Mouse (Mus musculus) spleen, postnatal 14 days (tissue): ENCODE data around the gene Senp1.

Experiments used
- DNase-seq, 2 experiments: peaks; one replicate each; pipeline ENCODE4 v3.0.0; 2021 to 2022; ENCODE audit warnings: low spot score in 2 of 2

Gene Senp1

DNA sequence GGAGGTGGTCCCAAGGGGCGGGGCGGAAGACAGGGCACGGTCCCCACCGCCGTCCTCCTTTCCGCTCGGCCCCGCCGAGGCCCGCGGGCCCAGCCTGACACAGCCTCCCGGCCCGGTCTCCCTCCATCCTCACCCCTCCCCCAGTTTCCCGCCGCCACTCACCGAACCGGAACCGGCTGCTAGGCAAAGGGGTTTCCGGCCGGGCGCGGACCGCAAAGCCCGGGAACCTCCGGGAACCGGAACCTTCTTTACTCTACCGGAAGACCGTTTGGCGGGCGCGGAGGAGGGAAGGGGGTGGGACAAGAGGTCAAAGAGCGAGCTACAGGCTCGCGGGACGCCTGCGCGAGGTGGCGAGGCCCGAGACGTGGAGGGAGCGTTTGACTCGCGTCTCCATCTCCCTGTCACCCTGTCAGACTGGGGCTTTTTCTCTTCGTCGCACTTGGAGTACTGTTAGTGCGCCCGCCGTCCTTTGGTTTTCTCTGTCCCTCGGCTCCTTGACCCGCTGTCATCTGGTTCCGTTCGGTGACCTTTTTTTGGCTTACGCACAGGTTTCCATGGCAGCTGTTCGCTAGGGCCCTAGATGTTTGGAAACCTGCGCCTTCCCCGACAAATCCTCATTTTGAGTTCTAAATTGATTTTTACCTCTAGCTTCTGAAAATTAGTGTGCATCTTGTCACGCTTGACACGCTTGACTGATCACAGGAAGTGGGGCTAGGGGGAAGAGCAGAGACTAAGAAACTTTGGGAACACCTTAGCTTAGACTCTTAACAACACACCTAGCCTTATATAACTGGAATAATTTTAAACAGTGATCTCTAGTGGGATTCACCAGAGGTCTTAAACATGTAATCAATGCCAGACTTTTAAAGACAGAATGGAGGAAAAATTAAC lies at the start of gene Senp1:
TSS of gene Senp1 (minus strand) at position 624 of the 891 bp plus-strand sequence.
- DNase-seq, result peak; percentile 76 to 83

- no peak for DNase-seq
Measured at GRCm38 (mm10) chr15:98142515-98142914, 49.0 kb upstream of the Senp1 start.

DNA sequence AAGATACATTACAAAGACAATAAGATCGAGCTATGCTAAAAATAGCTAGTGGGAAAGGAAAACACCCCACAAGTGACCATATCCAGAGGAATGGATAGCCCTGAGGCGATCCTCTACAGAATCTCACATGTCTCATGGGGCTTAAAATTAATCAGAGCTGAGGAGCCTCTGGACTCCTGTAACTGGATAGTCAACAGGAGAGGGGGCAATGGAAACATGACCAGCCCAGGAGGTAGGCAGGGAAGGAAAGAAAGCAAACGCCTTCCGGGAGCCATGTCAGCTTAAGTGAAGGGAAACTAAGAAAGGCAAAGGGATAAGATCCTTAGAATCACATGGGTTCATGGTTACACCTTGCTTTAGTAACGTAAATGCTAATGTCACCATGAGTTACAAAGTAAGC lies 47.3 kb upstream of the Senp1 start:
- DNase-seq, result no peak

GRCm38 (mm10) chr15:98139763-98140162 lies 46.2 kb upstream of the Senp1 start:
- DNase-seq, result no peak

DNA sequence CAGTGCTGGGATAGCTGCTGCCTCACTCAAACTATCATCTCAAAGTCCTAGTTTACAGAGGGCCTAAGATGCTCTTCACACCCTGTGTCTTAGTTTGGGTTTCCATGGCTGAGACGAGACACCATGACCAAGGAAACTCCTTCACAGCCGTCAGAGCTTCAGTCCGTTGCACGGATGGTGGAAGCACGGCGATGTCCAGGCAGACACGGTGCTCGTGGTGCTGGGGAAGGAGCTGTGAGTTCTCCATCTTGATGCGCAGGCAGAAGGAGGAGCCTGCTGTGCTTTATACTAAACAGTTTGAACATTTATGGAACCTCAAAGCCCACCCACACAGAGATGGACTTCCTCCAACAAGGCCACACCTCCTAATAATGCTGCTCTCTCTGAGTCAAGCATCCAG lies 43.3 kb upstream of the Senp1 start:
- no peak for DNase-seq

GRCm38 (mm10) chr15:98135671-98136070 lies 42.1 kb upstream of the Senp1 start:
- no peak for DNase-seq

- DNase-seq, result no peak
Measured at GRCm38 (mm10) chr15:98134666-98135065, 41.1 kb upstream of the Senp1 start.

DNA sequence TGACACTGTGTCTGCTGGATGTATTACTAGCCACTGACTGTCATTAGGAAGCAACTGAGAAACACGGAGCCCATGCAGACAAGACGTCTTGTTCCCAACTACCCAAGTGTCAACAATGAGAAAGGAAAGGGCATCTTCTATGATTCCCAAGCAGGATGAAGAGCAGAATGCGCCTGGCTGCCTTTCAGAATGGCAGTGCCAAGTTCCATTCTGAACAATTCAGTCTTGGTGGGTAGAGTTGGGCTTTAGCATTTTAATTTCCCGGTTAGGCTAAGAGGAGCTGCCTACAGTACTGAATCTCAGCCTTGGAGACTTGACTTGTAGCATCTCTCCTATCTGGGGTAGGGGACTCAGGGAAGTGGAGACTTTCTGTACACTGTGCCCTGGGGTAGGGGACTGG lies 40.5 kb upstream of the Senp1 start:
- DNase-seq, result no peak

DNA sequence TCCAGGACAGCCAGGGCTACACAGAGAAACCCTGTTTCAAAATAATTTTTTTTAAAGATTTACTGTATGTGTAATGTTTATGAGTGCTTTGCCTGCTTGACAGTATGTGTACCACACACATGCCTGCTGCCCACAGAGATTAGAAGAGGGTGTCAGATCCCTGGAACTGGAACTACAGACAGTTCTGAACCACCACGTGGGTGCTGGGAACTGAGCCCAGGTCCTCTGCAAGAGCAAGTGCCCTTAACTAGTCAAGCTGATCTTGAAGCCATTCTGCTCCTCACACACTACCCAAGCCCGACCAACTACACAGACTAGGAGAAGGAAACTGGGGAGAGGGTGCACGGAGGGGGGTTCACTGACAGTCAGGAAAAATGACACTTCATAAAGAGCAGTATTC lies 39.9 kb upstream of the Senp1 start:
- no peak for DNase-seq

- no peak for DNase-seq
Measured at GRCm38 (mm10) chr15:98131942-98132655, 38.6 kb upstream of the Senp1 start.

DNA sequence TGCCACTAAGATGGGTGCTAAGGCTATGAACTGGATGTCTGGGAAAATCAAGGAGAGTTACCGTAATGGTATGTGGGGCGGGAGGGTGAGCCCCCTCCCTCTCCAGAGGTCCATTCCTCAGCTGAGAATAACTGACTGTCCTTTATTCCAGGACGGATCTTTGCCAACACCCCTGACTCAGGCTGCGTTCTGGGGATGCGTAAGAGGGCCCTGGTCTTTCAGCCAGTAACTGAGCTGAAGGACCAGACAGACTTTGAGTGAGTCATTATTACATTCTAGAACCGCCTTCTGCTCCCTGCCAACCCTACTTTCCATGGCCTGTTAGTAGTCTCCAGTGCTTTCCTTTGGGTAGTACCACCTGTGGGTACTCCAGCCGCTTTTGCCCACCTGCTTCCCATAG lies 37.9 kb upstream of the Senp1 start:
- no peak for DNase-seq

DNA sequence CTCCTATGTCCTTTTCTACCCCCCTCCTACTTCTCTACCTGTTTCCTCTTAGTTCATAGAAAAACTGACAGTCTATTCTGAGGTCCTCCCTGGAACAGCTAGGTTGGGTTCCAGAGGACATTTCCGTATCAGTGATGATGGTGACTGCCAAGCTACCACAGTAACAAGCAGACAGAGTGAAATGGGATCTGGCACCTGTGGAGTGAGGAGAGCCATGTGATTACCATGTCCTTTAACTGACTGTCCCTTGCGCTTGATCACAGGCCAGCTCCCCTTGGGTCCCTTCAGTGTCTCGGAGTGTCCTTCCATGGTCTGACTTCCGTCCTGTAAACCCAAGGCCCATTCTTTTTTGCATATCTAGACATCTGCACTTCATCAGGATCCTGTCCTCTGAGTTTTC lies 37.5 kb upstream of the Senp1 start:
- DNase-seq, result no peak

DNA sequence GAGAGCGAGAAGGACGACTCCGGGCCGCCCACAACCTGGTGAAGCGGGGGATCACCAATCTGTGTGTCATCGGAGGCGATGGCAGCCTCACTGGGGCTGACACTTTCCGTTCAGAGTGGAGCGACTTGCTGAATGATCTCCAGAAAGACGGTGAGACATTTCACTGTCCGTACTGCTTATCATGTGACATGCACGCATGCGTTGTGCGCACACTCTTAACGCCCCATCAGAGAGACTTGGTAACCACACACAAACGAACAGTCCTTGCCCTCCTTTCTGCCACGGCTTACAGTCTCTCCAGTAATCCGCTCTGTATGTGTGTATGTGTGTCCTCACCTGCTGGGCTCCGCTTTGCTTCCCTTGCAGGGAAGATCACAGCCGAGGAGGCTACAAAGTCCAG lies 27.3 kb upstream of the Senp1 start:
- DNase-seq, result no peak

DNA sequence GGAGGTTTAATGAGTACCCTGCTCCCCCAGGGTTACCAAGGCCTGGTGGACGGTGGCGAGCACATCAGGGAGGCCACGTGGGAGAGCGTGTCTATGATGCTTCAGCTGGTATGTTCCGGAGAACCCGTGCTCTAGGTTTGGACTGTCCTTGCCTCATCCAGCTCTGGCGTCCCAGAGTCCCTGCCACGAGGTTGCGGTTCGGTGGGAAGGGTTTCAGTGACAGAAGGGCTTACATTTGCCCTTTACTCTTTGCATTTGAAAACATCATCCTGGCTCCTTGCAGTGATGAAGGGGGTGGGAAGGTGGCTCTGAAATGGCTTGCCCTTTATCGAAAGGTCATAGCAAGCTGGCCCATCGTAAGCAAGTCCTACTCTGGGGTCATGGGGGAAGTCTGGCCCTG lies 25.8 kb upstream of the Senp1 start:
- DNase-seq, result no peak

DNA sequence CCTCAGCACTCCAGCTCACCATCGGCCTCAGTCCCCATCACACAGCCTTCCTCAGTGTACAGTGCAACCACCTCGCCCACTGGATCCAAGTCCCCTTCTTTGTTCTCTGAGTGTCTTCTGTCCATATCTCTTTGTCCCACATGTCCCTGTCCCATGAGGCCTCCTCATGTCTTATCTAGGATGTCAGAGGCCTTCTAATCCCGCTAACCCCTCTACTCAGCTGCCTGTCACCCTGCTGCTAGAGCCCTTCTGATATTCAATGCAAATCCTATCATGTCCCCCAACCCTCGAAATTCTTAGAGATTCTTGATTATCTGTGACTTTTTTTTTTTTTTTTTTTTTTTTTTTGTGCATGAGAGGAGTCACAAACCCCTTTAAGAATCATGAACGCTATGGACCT lies 22.7 kb upstream of the Senp1 start:
- DNase-seq, result no peak

GRCm38 (mm10) chr15:98115779-98116163 lies 22.2 kb upstream of the Senp1 start:
- no peak for DNase-seq

DNA sequence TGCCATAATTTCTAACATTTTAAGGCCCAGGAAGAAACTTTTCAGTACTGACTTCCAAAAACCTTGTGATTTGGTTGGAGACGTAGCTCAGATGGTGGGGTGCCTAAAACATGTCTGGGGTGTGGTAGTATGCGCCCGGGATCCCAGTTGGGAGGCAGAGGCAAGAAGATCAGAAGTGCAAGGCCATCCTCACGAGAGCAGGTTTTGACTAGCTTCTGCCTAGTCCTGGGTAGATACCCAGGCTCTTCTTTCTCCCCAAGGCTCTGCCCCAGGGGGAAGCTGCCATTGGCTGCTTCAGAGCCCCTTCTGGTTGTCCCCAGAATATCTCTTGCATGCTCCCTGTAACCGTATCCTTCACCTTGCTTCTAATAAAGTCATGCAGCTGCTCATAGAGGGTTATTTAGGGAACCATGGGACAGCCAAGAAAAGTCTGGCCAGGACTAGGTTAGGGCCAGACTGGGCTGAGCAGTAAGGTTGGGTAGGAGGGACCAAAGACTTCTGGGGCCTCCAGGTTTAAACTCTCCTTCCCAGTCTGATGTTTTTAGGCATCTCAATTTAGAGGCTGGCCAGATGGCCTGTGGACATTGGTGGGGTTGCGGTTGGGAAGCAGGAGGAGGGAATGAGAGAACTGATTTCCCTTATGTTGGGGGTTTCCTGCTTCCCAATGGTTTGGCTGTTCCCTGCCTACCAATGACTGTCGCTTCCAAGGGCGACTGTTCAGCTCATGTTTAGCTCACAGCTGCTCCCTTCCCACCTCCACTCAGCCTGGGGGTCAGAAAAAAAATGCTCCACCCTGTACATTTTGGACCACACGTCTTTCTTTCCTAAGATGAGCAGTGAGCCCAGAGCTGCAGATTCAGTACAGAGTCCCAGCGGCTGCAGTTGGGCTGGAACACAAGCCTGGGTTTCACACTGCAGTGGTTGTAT lies 21.6 kb upstream of the Senp1 start:
- DNase-seq, result no peak

DNA sequence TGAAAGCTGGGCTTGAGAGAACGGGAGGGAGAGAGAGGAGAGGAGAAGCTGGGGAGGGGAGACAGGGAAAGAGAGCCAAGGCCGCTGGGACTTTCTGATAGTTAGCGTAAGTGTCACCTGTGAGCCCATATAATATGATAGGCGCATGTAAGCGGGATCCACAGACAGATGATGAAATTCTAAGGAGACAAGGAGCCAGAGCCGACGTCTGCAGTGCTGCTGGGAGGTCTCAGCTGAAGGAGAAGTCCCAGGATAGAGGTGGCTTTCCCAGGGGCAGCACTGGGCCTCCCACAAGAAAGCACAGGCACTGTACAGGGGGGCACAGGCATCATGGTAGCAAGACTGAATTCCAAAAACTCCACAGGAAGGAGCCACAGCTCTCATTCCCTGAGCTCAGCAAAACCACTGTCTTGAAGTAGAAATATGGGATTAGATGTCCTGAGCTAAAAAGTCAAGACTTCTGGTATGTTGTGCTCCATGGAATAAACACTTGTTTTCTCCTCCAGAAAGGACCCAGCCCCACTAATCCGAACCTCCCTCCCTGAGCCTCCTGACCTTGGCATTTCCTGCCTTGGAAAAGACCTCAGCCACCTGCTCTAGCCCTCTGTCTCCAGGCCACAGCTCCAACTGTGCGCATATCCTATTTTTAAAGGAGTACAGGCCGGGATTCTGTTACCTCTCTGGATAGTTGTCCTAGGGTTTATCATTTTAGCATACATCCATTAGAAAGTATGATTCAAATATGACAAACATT lies 20.7 kb upstream of the Senp1 start:
- DNase-seq, result no peak

- DNase-seq, result no peak
Measured at GRCm38 (mm10) chr15:98111791-98112190, 18.2 kb upstream of the Senp1 start.

DNA sequence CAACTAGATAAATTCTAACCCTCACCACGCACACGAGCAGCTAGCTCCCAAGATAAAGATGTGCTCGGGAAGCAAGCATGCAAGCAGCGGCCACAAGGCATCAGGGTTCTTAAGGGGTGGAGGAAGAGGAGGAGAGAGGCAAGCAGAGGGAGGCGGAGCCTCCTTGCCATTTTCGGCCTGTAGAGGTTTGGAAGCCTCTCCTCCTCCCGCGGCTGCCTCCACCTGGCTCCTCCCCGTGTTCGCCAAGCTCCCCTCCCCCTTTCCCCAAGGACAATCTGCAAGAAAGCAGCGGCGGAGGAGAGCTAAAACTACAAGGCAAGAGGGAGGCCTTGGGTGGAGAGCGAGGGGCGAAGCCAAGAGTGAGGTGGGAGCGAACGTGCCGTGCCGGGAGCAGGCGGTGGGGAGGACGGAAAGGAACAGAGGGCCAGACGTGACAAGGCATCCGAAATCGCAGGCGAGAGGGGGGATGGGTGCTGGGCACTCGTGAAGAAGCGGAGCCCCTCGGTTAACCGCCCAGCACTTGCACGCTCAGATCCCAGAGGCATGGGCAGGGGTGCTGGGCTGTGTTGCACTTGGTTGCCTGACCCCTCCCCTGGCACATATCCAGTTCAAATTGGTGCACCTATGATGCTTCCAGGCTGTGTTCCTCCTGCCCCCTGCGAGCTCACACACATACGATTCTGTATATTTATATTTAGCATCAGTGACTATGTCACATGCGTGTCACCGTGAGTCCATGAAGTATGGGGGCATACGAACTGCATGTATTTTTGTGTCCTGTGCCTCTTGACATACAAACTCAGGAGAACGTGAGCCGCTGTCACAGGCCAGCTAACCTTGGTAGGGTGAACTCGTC lies 15.0 kb upstream of the Senp1 start:
- DNase-seq, result peak; percentile 51 to 52
